Mouse (Mus musculus) lung, embryonic 14.5 days (tissue): ENCODE measurements around the gene Aebp2. TPM values are rescaled to one million over a fixed set of nuclear protein-coding genes. Genes with fewer than 3 reads are reported as not detected.
A peak's percentile ranks its signal among the peaks of the same experiment; 100 is the strongest.

Experiments used
- ATAC-seq: fragments of 200-750 bp; cut with Nextera tagmentation; 2 replicates; pipeline ENCODE4 v1.8.0; 2017; ENCODE audit warnings: mild to moderate bottlenecking, moderate TSS enrichment, moderate library complexity; ENCODE audit not compliant: insufficient read depth
- DNase-seq: peaks from one replicate; pipeline ENCODE4 v3.0.0-alpha.2; 2015
- H3K27ac ChIP-seq: fragments of 300-500 bp; sonication (generic); 2 replicates; pipeline ENCODE4 v1.5.1; 2014; ENCODE audit warnings: low read depth, mild to moderate bottlenecking, moderate library complexity
- H3K27me3 ChIP-seq: fragments of 300-500 bp; sonication (generic); 2 replicates; pipeline ENCODE4 v1.6.1; 2014; ENCODE audit warnings: low read length, control low read depth; ENCODE audit not compliant: insufficient read depth
- H3K36me3 ChIP-seq: fragments of 300-500 bp; sonication (generic); 2 replicates; pipeline ENCODE4 v1.6.1; 2014; ENCODE audit warnings: control low read depth; ENCODE audit not compliant: insufficient read depth
- H3K4me1 ChIP-seq: fragments of 300-500 bp; sonication (generic); 2 replicates; pipeline ENCODE4 v1.6.1; 2014; ENCODE audit warnings: antibody characterized with exemption, control low read depth; ENCODE audit not compliant: insufficient read depth
- H3K4me2 ChIP-seq: fragments of 300-500 bp; sonication (generic); 2 replicates; pipeline ENCODE4 v1.6.1; 2014; ENCODE audit warnings: mild to moderate bottlenecking
- H3K4me3 ChIP-seq: fragments of 300-500 bp; sonication (generic); 2 replicates; pipeline ENCODE4 v1.5.1; 2014; ENCODE audit warnings: low read depth, low read length
- H3K9ac ChIP-seq: fragments of 300-500 bp; sonication (generic); 2 replicates; pipeline ENCODE4 v1.6.1; 2014
- H3K9me3 ChIP-seq: fragments of 300-500 bp; sonication (generic); 2 replicates; pipeline ENCODE4 v1.6.1; 2016; ENCODE audit warnings: low read depth, low read length, control low read depth
- CTCF ChIP-seq: IDR thresholded peaks from 2 replicates; pipeline ENCODE4 v1.5.1; 2016; ENCODE audit warnings: antibody characterized with exemption, low read depth
- WGBS: fragments of 180-500 bp; shearing (Covaris S2); extraction: QIAGEN DNeasy Blood & Tissue Kit; methylation state at CpG from one replicate; pipeline ENCODE4 v1.1.7; 2014; 5-methylcytosine and 5-hydroxymethylcytosine counted together
- polyA plus RNA-seq: library from polyadenylated mRNA; unstranded; fragments of >200 nt; fragmentation: Nextera tagmentation; extraction: Ambion mirVana; gene quantifications from 2 replicates; pipeline ENCODE4 v1.2.1, GENCODE M21; 2014

Gene Aebp2
- polyA plus RNA-seq, 1 experiment from 2014 or later = 15.3 TPM

DNA sequence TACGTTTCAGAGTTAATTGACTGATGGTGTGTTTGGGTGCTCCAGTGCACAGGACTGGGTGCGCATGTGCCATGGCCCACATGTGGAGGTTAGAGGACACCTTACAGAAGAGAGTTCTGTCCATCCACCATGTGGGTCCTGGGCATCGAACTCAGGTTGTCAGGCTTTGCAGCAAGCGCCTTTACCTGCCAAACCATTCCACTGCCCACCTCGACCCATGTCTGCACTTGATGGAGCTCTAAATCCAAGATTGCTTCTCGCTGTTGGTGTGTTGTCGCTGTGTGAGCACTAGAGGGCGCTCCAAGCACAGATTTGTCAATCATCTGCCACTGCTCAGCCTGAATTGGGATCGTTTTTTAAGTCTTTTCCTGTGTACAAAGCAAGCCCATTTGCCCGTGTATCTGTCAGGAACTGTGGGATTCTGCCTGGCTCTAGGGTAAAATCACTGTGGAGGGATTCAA is 92.5 kb downstream of the Aebp2 start:
- DNase-seq = peak; percentile 94
- Histone ChIP-seq H3K9me3 (no peaks in the 10 kb centered on the region), H3K4me3 (no peak overlapping the region), H3K4me2 (0 out of 2 replicates have a peak overlapping the region, but pooled peaks have one; percentile 15), H3K36me3 (no peaks in the 10 kb centered on the region), H3K27ac (no peak overlapping the region), H3K27me3 (no peaks in the 10 kb centered on the region), H3K4me1 (no peaks in the 10 kb centered on the region), H3K9ac (no peak overlapping the region)
- ATAC-seq = peak; percentile 60
- 18% methylated on average over 10 of the region's 10 CpGs for WGBS
- peak; percentile 96 for TF ChIP-seq CTCF

GRCm38 (mm10) chr6:140722058-140722457 is 99.6 kb downstream of the Aebp2 start:
- ATAC-seq = no peak
- Histone ChIP-seq H3K4me3 (no peak overlapping the region), H3K9me3 (no peaks in the 10 kb centered on the region), H3K27me3 (no peaks in the 10 kb centered on the region), H3K27ac (no peak overlapping the region), H3K36me3 (no peaks in the 10 kb centered on the region), H3K4me2 (no peak overlapping the region), H3K9ac (no peak overlapping the region), H3K4me1 (no peaks in the 10 kb centered on the region)
- no peak for DNase-seq
- TF ChIP-seq CTCF = no peak
- WGBS = 61% methylated on average over 10 of the region's 10 CpGs

Other genes starting within 250 kb of the Aebp2 start
- gene Plekha5, start 198.6 kb upstream of the Aebp2 start, polyA plus RNA-seq = 45.1 and 54.3 TPM in 2 replicates
- gene Gm11077, start 106.6 kb downstream of the Aebp2 start, polyA plus RNA-seq = not detected in 2 replicates